Mouse (Mus musculus): Measurements from ENCODE around the gene Trim29.

Gene Trim29

DNA sequence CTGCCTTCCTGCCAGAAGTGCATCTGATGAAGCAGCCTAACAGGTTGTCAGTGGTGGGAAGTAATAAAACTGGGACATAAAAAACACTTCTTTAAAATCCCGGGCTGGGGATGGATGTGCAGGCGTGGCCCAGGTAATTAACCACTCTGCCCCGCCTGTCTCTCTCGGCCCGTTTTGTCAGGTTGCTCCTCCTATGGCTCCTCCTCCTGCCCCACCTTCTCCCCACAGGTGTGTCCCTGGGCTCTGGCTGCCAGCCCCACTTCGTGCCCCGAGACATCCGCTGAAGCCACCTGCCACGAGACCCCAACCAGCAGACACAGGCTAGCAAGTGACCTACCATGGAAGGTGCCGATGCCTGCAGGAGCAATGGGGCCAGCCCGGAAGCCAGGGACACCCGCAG, at the start of gene Trim29:
Trim29 (plus strand) TSS at position 311 of the 400 bp plus-strand sequence.
- no peak for DNase-seq (ENCODE audit: low spot score in 2 of 2)

DNA sequence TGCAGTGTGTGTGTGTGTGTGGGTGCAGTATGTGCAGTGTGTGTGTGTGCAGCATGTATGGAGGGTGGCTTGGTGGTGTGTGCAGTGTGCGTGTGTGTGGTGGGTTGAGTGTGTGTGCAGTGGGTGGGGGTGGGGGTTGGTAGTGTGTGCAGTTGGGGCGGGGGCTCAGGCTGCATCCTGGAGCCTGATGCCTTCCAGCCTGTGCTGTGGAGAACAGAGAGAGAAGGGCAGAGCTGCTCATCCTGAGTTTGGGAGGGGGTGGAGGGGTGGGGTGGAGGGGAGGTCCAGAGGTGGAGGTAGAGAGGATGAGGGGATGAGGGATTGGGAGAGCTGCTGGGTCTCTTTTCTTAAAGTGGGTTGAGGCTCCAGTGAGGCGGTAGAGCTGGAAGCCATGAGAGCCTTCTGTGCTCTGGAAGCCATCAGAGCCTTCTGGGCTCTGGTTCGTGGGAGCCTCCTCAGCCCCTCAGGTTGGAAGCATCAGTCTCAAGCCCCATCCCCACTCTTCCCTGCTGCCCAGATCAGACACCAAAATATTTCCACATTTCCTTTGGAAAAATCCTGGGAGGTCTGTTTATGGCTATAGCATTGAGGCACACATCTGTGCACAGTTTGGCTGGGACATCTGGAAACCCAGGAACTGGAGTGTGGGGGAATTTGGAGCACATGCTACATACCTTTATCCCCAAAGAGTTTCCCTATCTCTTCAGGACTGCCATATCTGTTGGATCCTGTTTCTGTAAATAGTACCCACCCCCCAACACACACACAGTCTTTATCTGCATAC, 49.3 kb upstream of the Trim29 start:
- no peak for DNase-seq (ENCODE audit: low spot score in 2 of 2)

DNA sequence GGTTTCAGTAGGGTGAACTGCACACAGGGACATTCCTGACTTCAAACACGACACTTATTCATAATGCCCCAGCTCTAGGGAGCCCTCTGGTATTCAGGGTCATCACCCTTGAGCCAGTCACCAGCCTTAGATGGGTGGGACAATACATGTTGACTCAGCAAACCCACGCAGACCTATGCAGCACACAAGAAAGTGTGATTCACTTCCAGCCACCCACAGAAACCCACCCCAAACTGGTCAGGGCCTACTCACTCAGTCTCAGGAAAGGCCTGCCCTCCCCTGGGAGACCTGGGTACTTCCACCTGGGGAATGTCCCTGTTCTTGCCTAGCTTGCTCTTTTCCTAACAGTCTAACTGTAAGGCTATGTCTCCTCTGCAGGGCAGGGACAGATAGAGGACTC, 48.7 kb upstream of the Trim29 start:
- no peak for DNase-seq (ENCODE audit: low spot score in 2 of 2)

DNA sequence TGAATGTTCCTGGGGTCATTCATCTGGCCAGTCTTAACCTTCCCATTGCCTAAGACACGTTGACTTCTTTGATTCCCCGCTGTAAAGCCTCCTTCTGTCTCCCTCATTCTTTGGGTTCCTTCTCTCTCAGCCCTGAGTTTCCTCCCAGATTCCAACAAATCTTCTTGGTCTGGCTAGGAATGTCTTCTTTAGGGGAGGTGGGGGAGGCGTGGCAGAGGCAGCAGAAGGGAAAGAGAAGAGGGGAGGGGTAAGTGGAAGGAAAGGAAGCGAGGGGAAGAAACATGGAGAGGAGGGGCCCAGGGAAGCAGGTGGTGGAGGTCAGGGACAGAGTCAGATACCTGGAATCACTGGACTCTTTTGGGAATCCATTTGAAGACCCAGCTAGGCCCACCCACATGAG, 48.3 kb upstream of the Trim29 start:
- no peak for DNase-seq (ENCODE audit: low spot score in 2 of 2)

DNA sequence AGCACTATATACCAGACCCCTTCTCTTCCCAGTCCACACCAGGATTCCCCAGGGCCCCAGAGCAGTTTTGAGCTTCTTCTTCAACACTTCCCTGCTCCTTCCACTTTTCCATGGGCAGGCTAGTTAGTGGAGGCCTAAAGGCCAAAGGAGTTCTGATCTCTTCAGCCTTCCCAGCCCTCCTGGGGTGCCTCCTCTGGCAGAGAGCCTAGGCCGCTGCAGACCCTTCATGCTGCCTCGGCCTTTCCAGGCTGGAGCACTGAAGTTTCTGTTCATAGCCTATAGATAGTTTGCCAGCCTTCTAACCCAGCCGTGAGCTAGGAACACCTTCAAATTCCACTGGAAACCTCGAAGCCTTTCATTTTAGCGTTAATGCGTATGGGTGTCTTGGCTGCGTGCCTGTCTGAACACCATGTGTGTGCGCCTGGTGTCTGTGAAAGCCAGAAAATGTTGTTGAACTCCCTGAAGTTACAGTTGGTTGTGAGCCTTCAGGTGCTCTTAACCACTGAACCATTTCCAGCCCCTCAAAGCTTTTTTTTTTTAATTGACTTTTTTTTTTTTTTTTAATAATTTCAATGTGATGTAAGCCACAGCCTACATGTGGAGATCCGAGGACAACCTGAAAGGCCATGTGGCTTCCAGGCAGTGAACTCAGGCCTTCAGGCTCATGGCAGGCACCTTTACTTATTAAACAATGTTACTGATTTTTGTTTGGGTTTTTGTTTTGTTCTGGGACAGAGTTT, 47.7 kb upstream of the Trim29 start:
- DNase-seq (ENCODE audit: low spot score in 2 of 2), result no peak

DNA sequence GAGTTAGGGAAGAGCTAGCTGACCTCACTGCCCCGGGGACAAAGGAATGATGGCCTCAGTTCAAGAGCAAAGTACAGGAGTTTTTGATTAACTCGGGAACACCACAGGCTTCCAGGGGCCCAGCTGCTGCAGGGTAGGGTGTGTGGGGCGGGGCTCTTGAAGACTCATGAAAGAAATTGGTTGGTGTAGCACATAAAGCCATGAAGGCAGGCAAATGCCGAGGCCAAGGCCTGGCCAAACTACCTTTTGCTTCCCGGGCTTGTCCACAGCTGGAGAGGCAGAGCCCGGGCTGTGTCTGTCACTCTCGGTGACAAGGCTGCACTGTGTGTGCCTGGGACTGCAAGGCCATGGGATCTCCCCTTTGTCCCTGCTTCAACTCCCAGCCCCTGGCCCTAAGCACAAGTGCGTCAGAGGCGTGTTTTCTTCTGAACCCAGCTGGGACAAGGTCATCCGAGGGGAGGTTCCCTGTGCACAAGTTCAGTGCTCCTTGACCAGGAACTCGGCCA, 46.6 kb upstream of the Trim29 start:
- DNase-seq (ENCODE audit: low spot score in 2 of 2), result no peak

DNA sequence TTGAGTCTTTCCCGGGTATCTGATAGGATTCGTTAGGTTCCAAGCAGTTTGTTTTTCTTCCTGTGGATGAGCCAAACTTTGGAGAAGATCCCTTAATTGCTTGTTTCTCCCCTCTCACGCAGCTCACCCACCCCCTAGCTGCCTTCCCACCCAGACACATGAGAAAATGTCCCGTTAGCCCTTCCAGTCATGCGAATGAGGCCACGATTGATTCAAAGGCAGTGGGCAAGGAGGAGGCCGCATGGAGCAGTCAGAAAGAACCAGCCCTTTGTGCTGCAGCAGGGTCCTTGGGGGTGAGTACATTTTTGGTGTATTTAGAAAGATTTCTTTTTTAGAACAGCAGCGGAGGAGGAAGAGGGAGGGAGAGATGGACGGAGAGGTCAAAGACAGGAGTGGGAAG, 45.5 kb upstream of the Trim29 start:
- no peak for DNase-seq (ENCODE audit: low spot score in 2 of 2)

DNA sequence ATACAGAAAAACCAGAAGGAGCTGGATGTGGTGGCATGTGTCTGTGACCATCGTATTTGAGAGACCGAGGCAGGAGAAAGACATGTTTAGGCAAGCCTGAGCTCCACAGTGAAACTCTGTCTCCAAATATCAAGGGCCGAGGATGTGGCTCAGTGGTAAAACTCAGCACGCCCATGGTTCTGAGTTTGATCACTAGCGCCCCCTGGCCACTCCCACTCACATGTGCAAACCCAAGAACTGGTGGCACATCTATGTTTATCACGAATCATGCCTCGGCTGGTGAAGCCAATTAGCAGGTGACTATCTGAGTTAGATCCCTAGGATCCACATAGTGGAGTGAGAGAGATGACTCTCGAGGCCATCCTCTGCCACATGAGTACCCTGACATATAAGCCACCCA, 43.3 kb upstream of the Trim29 start:
- DNase-seq (ENCODE audit: low spot score in 2 of 2), result no peak

DNA sequence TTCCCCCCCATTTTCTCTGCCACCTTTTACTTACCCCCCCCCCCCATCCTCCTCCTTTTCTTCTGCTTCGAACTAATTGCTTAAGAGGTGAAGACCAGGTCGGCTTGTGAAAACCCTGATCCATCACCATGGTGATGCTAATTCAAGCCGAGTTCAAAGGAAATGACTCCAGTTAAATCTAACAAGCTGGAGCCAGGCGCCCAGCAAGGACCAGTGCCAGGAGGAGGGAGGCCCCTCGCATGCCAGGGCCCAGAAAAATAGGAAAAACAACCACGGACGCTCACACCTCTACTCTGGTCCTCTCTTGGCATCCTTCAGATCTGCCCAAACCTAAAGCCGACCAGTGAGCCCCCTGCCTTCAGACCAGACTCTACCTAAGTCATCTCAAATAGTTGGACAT, 41.5 kb upstream of the Trim29 start:
- peak in 1 of 2 experiments; percentile 31 for DNase-seq (ENCODE audit: low spot score in 2 of 2)

DNA sequence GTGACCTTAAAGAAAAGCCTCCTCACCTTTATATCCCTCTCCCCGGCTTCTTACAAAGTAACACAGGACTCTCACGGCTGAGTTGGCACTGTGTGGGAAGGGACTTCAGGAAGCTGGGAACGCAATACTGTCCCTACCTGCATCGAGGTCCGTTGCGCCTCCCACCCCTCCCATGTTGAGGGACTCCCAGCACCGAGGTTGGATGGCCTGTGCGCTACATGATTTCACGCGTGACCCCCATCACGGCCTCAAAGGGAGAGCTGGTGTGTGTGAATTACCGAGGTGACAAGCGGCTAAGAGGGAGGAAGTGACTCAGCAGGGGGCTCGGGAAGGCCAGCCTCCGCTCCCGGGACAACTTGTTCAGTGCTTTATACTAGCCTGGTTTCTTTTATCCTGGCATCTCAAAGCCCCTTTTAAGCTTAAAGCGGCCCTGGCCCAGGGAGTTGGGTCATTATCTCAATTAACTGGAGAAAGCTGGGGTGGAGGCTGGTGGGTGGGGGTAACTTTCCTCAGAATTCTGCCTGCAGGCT, 39.9 kb upstream of the Trim29 start:
- DNase-seq (ENCODE audit: low spot score in 2 of 2), result peak; percentile 30 to 47

DNA sequence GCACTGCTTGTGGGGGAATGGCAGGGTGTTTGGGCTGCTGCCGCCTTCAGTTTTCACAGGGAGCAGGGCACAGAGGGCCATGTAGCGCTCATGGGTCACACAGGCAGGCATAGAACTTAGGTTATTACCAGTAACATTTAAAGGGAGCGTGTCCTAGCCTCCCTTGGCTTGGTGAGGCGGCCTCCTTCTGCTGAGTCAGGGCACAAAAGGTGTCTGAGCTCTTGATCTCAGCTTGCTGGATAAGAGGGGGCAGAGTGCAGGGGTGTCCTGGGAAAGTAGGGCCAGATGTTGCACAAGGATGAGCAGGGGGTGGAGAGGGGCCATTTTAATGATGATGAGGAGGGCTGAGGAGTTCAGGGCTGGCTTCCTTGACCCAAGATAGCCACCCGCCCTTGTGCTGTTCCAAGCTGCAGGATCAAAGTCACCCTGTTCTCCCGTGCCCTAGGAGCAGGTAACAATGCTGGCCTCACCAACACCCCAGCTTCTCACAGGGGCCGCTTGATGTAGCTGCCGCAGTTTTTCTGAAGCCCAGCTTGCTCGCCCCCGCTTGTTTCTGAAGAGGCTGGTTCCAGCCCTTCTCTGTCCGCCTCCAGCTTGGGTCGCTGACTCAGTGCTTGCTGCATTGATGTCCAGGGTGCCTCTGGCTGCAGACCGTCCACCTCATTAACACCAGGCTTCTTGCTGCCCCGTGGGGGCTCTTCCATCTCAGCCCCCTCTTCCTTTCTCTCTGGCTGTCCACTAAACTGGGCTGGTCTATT, 38.7 kb upstream of the Trim29 start:
- DNase-seq (ENCODE audit: low spot score in 2 of 2), result no peak

DNA sequence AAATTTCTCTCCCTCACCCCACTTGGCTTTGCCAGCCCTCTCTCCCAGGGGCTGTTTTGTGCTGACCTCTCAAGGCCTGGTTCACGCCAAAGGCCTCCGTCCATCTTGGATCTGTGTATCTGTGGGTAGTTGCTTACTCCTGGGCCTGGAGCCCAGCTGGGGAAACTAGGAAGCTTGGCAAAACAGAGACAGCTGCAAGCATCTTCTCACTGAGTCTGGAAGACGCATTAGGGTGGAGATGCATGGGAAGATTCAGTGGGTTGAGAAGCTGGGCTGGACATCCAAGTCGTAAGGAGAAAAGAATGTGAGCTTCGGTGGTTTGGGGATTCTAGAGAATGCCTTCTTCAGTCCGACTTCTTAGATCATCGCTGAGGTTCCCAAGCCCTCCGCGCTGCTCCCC, 36.9 kb upstream of the Trim29 start:
- no peak for DNase-seq (ENCODE audit: low spot score in 2 of 2)

DNA sequence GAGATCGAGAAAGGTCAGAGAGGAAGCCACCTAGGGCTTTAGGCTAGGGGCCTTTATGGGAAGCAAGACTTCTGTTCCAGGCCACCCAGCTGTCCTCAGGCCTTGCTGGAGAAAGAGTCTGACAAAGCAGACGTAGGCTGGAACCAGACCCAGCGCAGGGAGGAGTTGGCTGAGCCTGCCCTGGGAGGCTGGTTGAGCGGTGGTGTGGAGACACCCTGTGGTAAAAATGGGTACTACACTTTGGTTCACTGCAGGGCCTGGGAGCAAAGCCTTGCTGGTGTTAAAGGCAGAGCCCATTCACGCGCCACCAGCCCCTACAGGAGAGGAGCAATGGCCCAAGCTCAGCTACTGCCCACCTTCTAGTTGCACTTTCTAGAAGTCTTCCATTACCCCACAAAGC, 26.4 kb upstream of the Trim29 start:
- peak; percentile 52 to 76 for DNase-seq (ENCODE audit: low spot score in 2 of 2)

DNA sequence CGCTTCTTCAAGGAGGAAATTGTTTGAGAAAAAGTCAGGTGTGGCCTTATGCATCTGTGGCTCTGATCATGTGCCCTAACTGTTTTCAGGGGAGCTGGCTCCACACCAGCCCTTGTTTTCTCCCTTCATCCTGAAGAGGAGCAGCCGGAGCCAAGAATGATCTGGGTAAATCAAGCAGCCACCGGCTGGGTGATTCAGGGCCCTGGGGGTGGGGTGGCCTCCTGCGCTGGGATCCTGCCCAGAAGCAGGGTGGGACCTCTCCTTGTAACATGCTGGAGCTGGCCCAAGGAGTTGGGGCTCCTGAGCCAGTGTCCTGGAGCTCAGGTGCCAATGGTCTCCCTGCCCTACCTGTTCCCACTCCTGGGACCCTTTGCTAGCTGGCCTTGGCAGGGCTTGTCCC, 25.4 kb upstream of the Trim29 start:
- DNase-seq (ENCODE audit: low spot score in 2 of 2), result no peak

DNA sequence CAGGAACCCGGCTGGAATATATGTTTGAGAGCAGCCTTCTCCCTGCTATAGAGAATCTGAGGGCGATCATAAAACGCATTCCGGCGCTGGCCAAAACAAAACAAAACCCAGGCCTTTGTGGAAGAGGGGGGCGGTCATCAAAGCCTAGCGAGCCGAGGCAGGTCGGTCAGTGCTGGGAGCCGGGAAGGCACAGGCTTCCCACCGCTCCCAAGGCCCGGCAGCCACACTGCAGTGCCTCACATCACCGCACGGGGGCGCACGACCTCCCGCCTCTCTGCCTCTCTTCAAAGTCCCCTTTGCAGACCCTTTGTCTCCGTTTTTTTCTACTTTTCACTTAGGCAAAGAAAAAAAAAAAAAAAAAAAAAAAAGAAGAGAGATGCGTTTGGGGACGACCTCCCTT, 23.8 kb upstream of the Trim29 start:
- peak in 1 of 2 experiments; percentile 62 for DNase-seq (ENCODE audit: low spot score in 2 of 2)

DNA sequence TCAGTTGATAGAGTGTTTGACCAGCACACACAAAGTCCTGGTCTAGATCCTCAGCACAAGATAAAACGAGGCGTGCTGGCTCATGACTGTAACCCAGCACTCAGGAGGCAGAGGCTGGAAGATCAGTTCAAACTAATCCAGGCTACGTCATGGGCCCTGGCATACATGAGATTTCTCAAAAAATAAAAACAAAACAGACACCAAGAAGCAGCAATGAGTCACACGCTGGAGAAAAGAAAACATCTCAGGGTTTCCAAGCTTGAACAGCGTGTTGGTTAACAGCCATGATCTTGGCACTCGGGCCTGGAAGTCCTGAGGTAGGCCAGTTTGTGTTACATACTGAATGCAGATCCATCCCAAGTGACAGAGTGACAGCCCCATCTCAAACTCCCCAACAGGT, 17.6 kb upstream of the Trim29 start:
- no peak for DNase-seq (ENCODE audit: low spot score in 2 of 2)

DNA sequence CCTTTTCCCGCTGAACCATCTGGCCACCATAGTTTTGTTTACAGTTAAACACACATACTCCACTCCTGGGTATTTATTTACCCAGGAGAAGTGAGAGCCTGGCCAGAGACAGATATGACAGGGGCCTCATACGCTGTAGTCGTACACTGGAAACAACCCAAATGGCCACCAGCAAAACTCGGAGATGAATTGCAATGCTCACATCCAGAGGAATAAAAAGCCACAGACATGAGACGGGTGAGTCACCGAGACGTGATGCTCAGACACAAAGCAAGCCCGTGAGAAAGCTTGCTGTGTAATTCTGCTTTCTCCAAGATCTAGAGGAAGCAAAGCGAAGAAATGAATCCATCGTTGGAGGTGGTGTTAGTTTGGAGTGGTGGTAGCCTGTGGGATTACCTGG, 10.3 kb upstream of the Trim29 start:
- DNase-seq (ENCODE audit: low spot score in 2 of 2), result no peak

DNA sequence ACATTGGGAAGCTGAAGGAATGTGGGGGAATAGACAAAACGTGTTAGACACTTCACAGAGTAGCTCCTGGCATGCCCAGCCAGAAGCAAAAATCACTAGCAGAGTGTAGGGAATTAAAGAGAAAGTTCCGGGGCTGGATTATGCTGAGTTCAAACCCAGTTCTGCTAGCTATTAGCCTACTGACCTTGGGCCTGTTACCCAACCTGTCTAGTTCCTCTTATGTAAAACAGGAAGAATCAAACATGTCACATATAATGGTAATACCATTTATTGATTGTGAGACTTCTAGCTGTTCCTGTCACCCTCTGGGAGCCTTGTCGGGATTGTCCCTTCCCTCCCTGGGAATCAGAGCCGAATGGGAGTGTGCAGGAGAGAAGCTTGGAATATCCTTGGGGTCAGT, 7.7 kb upstream of the Trim29 start:
- DNase-seq (ENCODE audit: low spot score in 2 of 2), result no peak

DNA sequence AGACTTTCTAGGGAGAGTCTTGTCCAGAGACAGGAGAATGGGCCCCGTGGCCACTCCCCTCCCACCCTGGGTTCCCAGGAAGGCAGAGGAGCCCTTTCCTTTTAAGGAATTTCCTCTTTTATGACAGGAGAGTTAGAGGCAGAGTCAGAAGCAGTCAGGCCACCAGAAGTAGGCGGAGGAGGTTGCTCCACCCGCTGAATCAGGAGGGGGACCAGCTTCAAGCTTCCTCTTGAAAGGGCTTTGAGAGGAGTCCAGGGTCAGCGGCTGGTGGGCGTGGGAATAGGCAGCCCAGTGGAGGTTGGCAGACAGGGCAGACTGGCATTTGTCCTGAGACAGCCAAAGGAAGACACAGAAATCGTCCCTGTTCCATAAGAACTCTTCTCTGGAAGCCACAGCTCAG, 4.8 kb upstream of the Trim29 start:
- DNase-seq (ENCODE audit: low spot score in 2 of 2), result no peak

DNA sequence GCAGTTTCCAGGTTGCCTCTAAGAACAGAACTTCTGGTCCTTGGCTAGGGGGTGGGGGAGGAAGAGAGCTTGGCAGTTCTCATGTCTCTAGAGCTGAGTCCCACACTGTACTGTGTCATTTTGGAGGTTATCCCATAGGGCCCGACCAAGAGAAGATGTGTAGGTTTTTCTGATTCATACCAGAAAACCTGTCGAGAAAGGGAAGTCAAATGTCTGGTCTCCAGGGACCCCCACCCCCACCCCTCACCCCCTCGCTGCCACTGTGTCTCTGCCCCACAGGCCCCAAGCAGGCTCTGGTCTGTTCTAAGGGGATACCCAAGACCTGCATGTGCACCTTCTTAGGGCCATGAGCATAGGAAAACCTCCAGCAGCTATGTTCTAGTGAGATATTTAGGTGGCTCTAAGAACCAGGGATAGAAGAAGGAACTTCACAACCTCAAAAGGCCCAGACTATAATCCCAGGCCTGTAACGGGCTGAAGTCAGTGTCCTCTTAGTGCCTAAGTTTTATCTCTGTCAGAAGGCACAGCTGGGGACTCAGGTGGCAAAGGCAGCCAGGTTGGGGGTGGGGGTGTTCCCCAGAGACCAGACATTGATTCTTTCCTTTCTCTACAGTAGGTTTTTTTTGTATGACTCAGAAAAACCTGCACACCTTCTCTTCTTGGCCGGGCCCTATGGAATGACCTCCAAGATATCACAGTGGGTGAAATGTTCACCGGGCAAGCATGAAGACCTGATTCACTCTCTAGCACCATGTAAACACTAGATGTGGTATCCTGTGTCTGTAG, 1.4 kb upstream of the Trim29 start:
- DNase-seq (ENCODE audit: low spot score in 2 of 2), result no peak

DNA sequence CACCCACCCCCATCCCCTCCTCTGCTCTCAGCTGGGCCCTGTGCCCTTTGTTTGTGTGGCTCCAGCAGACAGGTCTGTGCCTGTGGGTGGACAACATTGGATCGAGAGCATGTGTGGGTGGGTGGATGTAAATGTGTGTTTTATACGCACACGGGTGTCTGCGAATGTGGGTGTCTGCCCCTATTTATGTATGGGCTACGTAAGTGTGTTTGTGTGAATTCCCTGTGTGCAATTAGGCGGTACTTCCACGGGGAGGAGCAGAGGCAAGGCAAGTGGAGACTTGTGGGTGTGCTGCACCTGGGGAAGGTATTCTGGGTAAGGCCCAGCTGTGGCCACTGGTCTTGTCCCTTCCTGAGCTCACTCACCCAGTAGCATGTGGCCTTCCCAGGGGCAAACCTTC, 1.5 kb downstream of the Trim29 start:
- no peak for DNase-seq (ENCODE audit: low spot score in 2 of 2)

Data from frontal cortex, postnatal 10 days (tissue).